In the genomic region with DNA sequence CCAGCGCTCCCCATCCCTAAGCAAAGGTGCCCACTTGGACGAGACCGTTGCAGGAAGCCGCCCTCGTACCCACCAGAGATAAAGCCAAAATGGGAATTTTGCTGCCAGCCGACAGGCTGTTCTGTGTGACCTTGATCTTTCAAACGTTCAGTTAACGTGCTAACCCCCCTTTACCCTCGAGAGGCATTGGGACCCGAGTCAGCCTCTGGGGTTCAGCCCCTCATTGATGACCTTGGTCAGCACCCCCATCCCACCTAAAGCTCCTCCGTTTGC, we compare ENCODE assay signal across 8 mouse cellular contexts. TPM values are rescaled to one million over a fixed set of nuclear protein-coding genes. Genes with fewer than 3 reads are reported as not detected.
DNase-seq lines count a peak whose midpoint lies in the region; ATAC-seq and TF ChIP-seq lines count a peak whose summit lies in the region.

No protein-coding gene starts in this region.

- 10% methylated on average over 11 of the region's 11 CpGs for WGBS in kidney, embryonic 14.5 days
- 13% methylated on average over 11 of the region's 11 CpGs for WGBS in hindbrain, embryonic 13.5 days
- 12% methylated on average over 11 of the region's 11 CpGs for WGBS in midbrain, embryonic 14.5 days

- H3K27ac ChIP-seq in kidney, embryonic 14.5 days (ENCODE audit: low read depth, low read length) = no peak overlapping the region
- no peak overlapping the region for H3K27ac ChIP-seq in cortical plate, adult 2 months (ENCODE audit: insufficient read depth, low read length)
- H3K27ac ChIP-seq in hindbrain, embryonic 13.5 days = 0 out of 2 replicates have a peak overlapping the region, but pooled peaks have one; percentile 58
- H3K27ac ChIP-seq in midbrain, embryonic 14.5 days (replicated peaks; ENCODE audit: low read depth, low read length) = 0 out of 2 replicates have a peak overlapping the region, but pooled peaks have one; percentile 45

- no peak for TF ChIP-seq POLR2A in cortical plate, adult 2 months (IDR thresholded peaks at IDR 0.05; ENCODE audit: extremely low read depth, insufficient read depth, low read length)

- ATAC-seq in kidney, embryonic 14.5 days (ENCODE audit: low FRiP score, low TSS enrichment) = no peak
- ATAC-seq in hindbrain, embryonic 13.5 days (ENCODE audit: low FRiP score) = no peak; the same call in 1 of the 2 replicates
- ATAC-seq in midbrain, embryonic 14.5 days (ENCODE audit: low FRiP score, low TSS enrichment) = no peak

- peak overlapping the region; percentile 70 for H3K4me3 ChIP-seq in kidney, embryonic 14.5 days (ENCODE audit: low read length)
- peak overlapping the region; percentile 83 for H3K4me3 ChIP-seq in cortical plate, adult 2 months (ENCODE audit: insufficient read depth, low read length)
- peak overlapping the region; percentile 58 for H3K4me3 ChIP-seq in hindbrain, embryonic 13.5 days
- peak overlapping the region; percentile 64 for H3K4me3 ChIP-seq in midbrain, embryonic 14.5 days (replicated peaks; ENCODE audit: low read depth, low read length)

- no peak for TF ChIP-seq CTCF in cortical plate, adult 2 months (IDR thresholded peaks at IDR 0.05; ENCODE audit: extremely low read depth, insufficient read depth, low read length)

- peak overlapping the region; percentile 75 for H3K4me2 ChIP-seq in kidney, embryonic 14.5 days (replicated peaks; ENCODE audit: low read depth, low read length)
- peak overlapping the region; percentile 63 for H3K4me2 ChIP-seq in hindbrain, embryonic 13.5 days
- peak overlapping the region; percentile 81 for H3K4me2 ChIP-seq in midbrain, embryonic 14.5 days (ENCODE audit: low read length)

- no peaks in the 10 kb centered on the region for H3K9me3 ChIP-seq in kidney, embryonic 14.5 days (ENCODE audit: control insufficient read depth, low read length)
- no peaks in the 10 kb centered on the region for H3K9me3 ChIP-seq in hindbrain, embryonic 13.5 days
- H3K9me3 ChIP-seq in midbrain, embryonic 14.5 days (ENCODE audit: control insufficient read depth, low read length) = no peaks in the 10 kb centered on the region

- H3K36me3 ChIP-seq in kidney, embryonic 14.5 days (ENCODE audit: control insufficient read depth, insufficient read depth, low read length) = no peaks in the 10 kb centered on the region
- H3K36me3 ChIP-seq in hindbrain, embryonic 13.5 days = no peaks in the 10 kb centered on the region
- H3K36me3 ChIP-seq in midbrain, embryonic 14.5 days (ENCODE audit: control insufficient read depth, insufficient read depth, low read length) = no peaks in the 10 kb centered on the region

- no peak for DNase-seq in kidney, adult 11 months
- no peak for DNase-seq in midbrain, embryonic 14.5 days
- no peak for DNase-seq in Muller cell, postnatal 12 days (ENCODE audit: inconsistent ontology term)
- DNase-seq in MN1 (ENCODE audit: low spot score) = no peak
- no peak for DNase-seq in gastrocnemius, adult 8-10 months (ENCODE audit: low spot score in 2 of 2)

- H3K27me3 ChIP-seq in kidney, embryonic 14.5 days (ENCODE audit: control insufficient read depth, insufficient read depth, low read length) = no peaks in the 10 kb centered on the region
- H3K27me3 ChIP-seq in hindbrain, embryonic 13.5 days = no peaks in the 10 kb centered on the region
- no peaks in the 10 kb centered on the region for H3K27me3 ChIP-seq in midbrain, embryonic 14.5 days (ENCODE audit: control insufficient read depth, insufficient read depth, low read length)

- H3K4me1 ChIP-seq in kidney, embryonic 14.5 days (ENCODE audit: control insufficient read depth, insufficient read depth, low read length) = peaks cover 25% of the 10 kb centered on the region
- peaks cover 6% of the 10 kb centered on the region for H3K4me1 ChIP-seq in cortical plate, adult 2 months (ENCODE audit: control insufficient read depth, insufficient read depth, low read length)
- peaks cover 41% of the 10 kb centered on the region for H3K4me1 ChIP-seq in hindbrain, embryonic 13.5 days (replicated peaks)
- peaks cover 19% of the 10 kb centered on the region; the same call in 1 of the 2 replicates for H3K4me1 ChIP-seq in midbrain, embryonic 14.5 days (ENCODE audit: control insufficient read depth, insufficient read depth, low read length)

- peak overlapping the region; percentile 50; the same call in 1 of the 2 replicates for H3K9ac ChIP-seq in kidney, embryonic 14.5 days (ENCODE audit: low read depth, low read length)
- peak overlapping the region; percentile 71 for H3K9ac ChIP-seq in hindbrain, embryonic 13.5 days
- peak overlapping the region; percentile 55 for H3K9ac ChIP-seq in midbrain, embryonic 14.5 days (replicated peaks; ENCODE audit: low read length)

RNA-seq across cellular contexts. Expression of a gene that starts 0.7 kb away (rescaled TPM):
- polyA plus RNA-seq in kidney, embryonic 14.5 days (2014; fragmentation: Nextera tagmentation; extraction: Ambion mirVana) = 12.9 and 16.9 TPM in 2 replicates
- 81.9 and 83.3 TPM in 2 replicates for polyA plus RNA-seq in cortical plate, adult 2 months (2012; rRNA removed)
- 24.7 and 29.7 TPM in 2 replicates for polyA plus RNA-seq in hindbrain, embryonic 13.5 days (2015; fragmentation: Nextera tagmentation; extraction: Ambion mirVana)
- polyA plus RNA-seq in midbrain, embryonic 14.5 days (2014; fragmentation: Nextera tagmentation; extraction: Ambion mirVana) = 20.3 and 24.2 TPM in 2 replicates
- total RNA-seq in gastrocnemius, adult 8-10 months (2022) = 1 to 10 TPM; 3.2 to 3.8 (median 3.4) TPM

Comparison
In these comparisons a context has a peak if more than half of its experiments do, and no peak if none do; other contexts are left out.
1. H3K27ac ChIP-seq: peak in hindbrain, embryonic 13.5 days (single experiment) and midbrain, embryonic 14.5 days (single experiment); none in kidney, embryonic 14.5 days (single experiment) and cortical plate, adult 2 months (single experiment).
2. Peak in every context shown above with its lines, with median percentiles within 50 percentile points of each other: H3K4me2 ChIP-seq, H3K4me3 ChIP-seq and H3K9ac ChIP-seq.